Mouse (Mus musculus): ENCODE data around the gene Ipo9. TPM values are rescaled to one million over a fixed set of nuclear protein-coding genes. Genes with fewer than 3 reads are reported as not detected.

The Ipo9 gene
- 182 and 203 TPM in 2 replicates for polyA plus RNA-seq (2016; fragmentation: Nextera tagmentation; extraction: Ambion mirVana)

DNA sequence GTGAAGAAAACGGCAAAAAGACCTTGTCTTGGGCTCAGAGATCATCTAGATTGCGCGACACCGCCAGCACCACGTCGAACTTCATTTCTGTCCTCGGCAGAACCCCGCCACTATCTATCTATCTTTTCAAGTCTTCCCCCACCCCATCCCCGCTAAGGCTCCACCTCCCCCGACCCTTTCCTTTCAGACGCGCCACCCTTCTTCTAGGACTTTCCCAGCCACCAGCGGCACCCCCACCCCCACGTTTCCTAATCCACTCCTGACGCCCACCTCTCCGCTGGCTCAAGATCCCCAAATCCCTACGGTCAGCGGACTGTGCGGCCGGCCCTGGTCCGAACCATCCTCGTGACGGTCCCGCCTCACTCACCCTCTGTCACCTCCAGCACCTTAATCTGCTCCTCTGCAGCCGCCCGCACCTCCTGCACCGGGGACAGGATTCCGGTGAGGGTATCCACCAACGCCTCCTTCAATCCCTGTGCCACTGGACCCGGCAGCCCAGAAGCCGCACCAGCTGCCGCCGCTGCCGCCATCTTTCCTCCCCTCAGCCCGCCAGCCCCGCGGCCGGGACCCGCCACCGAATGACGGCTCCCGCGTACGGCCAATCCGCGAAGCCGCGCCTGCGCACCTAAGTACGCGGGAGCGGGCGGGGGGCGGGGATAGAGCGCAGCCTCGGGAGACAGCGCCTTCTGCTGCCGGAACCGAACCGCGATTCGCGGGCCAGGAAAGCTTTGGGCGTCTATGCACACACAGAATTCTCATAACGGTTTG lies at the start of gene Ipo9:
TSS of gene Ipo9 (minus strand) at position 599 of the 768 bp plus-strand sequence.
- DNase-seq (ENCODE audit: low spot score), result peak; percentile 94
- WGBS, result under 1% methylated on average over 65 of the region's 65 CpGs
- H3K4me3 ChIP-seq, result peak within 1 kb of the TSS; percentile 84
- H3K4me1 ChIP-seq, result peaks cover 38% of the 10 kb centered on the region
- H3K36me3 ChIP-seq (replicated peaks), result peaks cover 22% of the 10 kb centered on the region
- H3K27me3 ChIP-seq (replicated peaks; ENCODE audit: low read depth, poor library complexity, severe bottlenecking), result no peaks in the 10 kb centered on the region
- H3K9me3 ChIP-seq, result no peaks in the 10 kb centered on the region
- peak within 1 kb of the TSS; percentile 98 for H3K27ac ChIP-seq (replicated peaks)

DNA sequence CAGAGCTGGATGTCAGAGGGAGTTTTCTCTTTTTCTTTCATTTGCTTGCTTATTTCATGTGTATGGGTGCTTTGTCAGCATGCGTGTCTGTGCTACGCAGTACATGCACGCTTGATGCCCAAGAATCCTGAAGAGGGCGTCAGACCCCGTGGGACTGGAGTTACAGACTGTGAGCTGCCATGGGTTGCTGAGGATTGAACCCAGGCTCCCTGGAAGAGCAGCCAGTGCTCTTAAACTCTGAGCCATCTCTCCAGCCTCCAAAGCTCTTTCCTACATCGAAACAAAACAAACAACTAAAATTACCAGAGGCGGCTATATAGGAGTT lies 45.2 kb upstream of the Ipo9 start:
- Histone ChIP-seq H3K9me3 (no peaks in the 10 kb centered on the region), H3K36me3 (replicated peaks) (peaks cover 46% of the 10 kb centered on the region), H3K4me3 (no peak overlapping the region), H3K4me1 (peaks cover 24% of the 10 kb centered on the region), H3K27me3 (replicated peaks; ENCODE audit: low read depth, poor library complexity, severe bottlenecking) (no peaks in the 10 kb centered on the region), H3K27ac (replicated peaks) (peak overlapping the region; percentile 78)
- DNase-seq (ENCODE audit: low spot score), result no peak
- 80% methylated on average over 7 of the region's 7 CpGs for WGBS

DNA sequence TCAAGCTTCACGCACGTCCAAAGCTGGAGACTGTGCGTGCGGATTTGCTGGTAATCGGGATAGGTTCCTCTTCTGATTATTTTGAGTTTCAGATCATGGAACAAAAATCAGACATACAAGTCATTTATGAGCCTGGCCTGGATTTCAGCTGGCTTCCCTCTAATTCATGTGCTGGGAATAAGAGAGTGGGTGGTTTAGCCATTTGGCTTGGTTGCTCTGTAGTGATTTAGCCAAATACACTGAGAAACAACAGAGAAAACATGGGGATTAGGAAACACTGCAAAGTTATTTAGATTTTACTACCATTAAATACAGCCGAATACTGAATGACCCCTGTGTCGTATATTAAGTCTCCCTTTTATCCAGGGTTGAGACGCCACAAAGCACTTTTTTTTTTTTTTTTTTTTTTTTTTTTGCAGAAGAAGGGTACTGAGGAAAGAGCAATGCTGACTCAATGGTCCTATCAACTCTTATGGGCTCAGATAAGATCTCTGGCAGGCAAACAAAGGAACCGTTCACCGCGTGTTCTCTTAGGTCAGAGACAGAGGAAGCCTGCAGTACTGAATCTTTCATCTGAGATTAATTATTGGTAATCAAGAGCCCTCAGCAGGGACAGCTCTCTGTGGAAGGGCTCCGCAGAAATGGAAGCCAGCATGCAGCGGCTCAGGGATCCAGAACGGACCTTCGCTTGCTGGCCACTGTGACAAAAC lies 44.7 kb upstream of the Ipo9 start:
- H3K9me3 ChIP-seq, result no peaks in the 10 kb centered on the region
- peak overlapping the region; percentile 78 for H3K27ac ChIP-seq (replicated peaks)
- peak; percentile 58 for DNase-seq (ENCODE audit: low spot score)
- H3K4me1 ChIP-seq, result peaks cover 22% of the 10 kb centered on the region
- no peak overlapping the region for H3K4me3 ChIP-seq
- peaks cover 52% of the 10 kb centered on the region for H3K36me3 ChIP-seq (replicated peaks)
- no peaks in the 10 kb centered on the region for H3K27me3 ChIP-seq (replicated peaks; ENCODE audit: low read depth, poor library complexity, severe bottlenecking)
- 57% methylated on average over 15 of the region's 15 CpGs for WGBS

DNA sequence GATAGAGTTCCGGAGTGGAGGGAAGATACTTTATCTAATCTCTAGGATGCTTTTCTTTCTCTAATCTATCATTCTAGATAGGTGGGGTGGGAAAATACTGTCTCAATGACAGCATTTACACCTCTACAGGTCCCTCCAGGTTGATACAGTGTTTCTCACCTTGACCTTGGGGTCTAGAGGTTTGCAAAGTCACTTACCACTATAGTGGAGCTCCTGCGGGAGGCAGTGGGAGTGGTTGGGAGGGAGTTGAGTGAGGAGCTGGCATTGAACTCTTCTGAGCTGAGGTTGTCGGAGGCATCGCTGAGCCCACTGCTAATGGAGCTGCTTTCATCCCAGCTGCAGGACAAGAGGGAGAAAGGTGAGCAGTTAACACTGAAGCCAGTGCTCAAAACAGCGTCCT lies 42.2 kb upstream of the Ipo9 start:
- H3K9me3 ChIP-seq, result no peaks in the 10 kb centered on the region
- no peak overlapping the region for H3K27ac ChIP-seq (replicated peaks)
- peaks cover 60% of the 10 kb centered on the region for H3K36me3 ChIP-seq (replicated peaks)
- 87% methylated on average over 5 of the region's 5 CpGs for WGBS
- H3K27me3 ChIP-seq (replicated peaks; ENCODE audit: low read depth, poor library complexity, severe bottlenecking), result no peaks in the 10 kb centered on the region
- no peak for DNase-seq (ENCODE audit: low spot score)
- peaks cover 22% of the 10 kb centered on the region for H3K4me1 ChIP-seq
- H3K4me3 ChIP-seq, result no peak overlapping the region

DNA sequence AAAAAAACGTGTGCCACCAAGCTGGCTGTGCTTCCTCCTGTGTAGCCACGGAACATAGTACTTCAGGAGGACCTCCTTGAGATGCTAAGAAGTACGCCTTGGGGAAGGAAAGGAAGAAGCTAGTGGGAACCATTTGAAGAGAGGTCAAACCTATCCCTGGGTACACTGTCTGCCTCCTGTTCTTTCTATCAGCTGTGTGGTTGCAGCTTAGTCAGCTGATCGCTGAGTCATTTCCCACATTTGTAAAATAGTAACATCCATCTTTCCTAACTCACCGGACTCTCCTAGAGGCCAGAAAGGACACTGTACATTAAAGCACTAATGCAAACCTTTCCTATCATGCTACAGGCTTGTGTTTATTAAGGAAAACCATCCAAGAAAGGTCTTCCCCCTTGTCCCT lies 41.4 kb upstream of the Ipo9 start:
- H3K9me3 ChIP-seq, result no peaks in the 10 kb centered on the region
- DNase-seq (ENCODE audit: low spot score), result no peak
- no peak overlapping the region for H3K27ac ChIP-seq (replicated peaks)
- peaks cover 22% of the 10 kb centered on the region for H3K4me1 ChIP-seq
- H3K36me3 ChIP-seq (replicated peaks), result peaks cover 61% of the 10 kb centered on the region
- H3K4me3 ChIP-seq, result no peak overlapping the region
- no peaks in the 10 kb centered on the region for H3K27me3 ChIP-seq (replicated peaks; ENCODE audit: low read depth, poor library complexity, severe bottlenecking)
- 88% methylated on average over 5 of the region's 5 CpGs for WGBS

DNA sequence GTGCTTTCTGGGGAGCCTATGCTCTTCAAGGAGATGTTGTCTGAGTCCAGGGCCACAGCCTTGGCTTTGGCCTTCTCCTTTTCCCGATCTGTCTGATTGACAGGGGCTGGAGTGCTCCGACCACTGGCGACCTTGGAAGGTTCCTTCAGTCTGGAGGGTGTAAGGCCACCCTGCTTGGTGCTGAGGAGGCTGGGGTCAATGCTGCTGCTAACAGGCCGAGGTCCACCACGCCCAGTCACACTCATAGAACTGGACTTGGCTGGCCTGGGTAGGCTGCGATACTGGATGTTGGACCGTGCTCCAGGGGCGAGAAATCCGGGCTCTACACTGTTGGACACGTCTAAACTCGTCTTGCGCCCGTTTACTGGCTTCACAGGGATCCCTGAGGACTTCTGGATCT lies 40.2 kb upstream of the Ipo9 start:
- Histone ChIP-seq H3K36me3 (replicated peaks) (peaks cover 73% of the 10 kb centered on the region), H3K4me3 (no peak overlapping the region), H3K27ac (replicated peaks) (no peak overlapping the region; the same call in 1 of the 2 replicates), H3K27me3 (replicated peaks; ENCODE audit: low read depth, poor library complexity, severe bottlenecking) (no peaks in the 10 kb centered on the region), H3K4me1 (peaks cover 14% of the 10 kb centered on the region), H3K9me3 (no peaks in the 10 kb centered on the region)
- 90% methylated on average over 13 of the region's 13 CpGs for WGBS
- no peak for DNase-seq (ENCODE audit: low spot score)

DNA sequence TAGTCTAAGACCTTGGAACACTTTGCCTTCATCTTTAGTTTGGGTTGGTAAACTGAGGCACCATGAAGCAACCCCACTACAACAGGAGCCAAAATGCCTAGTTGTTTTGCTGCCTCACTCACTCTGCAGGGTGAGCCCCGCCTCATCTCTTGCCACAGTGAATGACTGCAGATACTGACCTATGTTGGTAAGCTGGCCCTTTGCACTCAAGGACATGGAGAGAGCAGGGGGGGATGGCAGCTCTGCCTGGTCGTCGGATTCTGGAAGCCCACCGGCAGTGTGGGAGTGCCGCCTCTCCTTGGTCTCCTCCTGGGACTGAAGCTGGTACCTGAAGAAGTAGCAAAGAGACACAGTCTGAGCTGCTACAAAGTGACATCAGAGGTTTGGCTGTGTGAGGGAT lies 37.2 kb upstream of the Ipo9 start:
- no peak for DNase-seq (ENCODE audit: low spot score)
- Histone ChIP-seq H3K36me3 (replicated peaks) (peaks cover 100% of the 10 kb centered on the region), H3K4me1 (0 out of 2 replicates have a peak, but pooled peaks cover 15% of the 10 kb centered on the region), H3K27me3 (replicated peaks; ENCODE audit: low read depth, poor library complexity, severe bottlenecking) (no peaks in the 10 kb centered on the region), H3K27ac (replicated peaks) (no peak overlapping the region), H3K9me3 (no peaks in the 10 kb centered on the region), H3K4me3 (no peak overlapping the region)
- WGBS, result 92% methylated on average over 5 of the region's 5 CpGs

DNA sequence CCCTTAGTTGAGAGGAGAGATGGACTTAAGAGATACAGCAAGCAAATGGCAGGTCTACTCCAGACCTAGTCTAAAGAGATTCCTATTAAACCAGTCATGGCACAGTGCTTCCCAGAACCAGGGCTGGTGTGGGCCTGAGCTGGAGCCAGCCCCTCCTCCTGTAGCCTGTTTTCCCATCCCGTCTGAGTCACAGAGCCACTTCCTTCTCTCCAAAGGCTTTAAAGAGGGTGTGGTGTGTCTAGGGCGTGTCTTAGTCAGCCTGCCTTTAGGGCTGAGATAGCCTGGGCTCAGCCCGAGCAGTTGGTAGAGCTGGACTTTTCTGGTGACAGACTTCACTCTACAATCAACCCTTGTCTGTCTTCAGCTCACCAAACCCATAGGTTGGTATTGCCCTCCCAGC lies 36.6 kb upstream of the Ipo9 start:
- Histone ChIP-seq H3K4me3 (no peak overlapping the region), H3K27me3 (replicated peaks; ENCODE audit: low read depth, poor library complexity, severe bottlenecking) (no peaks in the 10 kb centered on the region), H3K36me3 (replicated peaks) (peaks cover 100% of the 10 kb centered on the region), H3K9me3 (no peaks in the 10 kb centered on the region), H3K27ac (replicated peaks) (no peak overlapping the region), H3K4me1 (0 out of 2 replicates have a peak, but pooled peaks cover 16% of the 10 kb centered on the region)
- no peak for DNase-seq (ENCODE audit: low spot score)
- WGBS, result 79% methylated on average over 3 of the region's 3 CpGs

DNA sequence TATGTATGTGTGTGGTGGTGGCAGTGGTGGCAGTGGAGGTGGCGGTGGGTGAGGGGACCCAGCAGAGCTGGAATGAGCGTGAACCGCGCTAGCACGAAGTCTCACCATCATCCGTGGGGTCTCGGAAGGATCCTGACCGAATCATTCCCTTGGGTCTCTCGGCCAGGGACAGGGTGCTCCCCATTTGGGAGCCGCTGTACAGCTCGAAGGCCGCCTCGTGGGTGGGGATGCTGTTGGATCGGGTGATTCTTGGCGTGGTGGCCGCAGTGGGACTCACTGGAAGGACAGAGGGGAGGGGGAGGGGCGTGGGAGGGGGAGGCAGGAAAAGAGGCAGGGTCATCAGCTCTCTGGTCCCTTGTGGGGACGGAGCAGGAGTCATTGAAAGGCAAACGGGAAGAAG lies 35.4 kb upstream of the Ipo9 start:
- peaks cover 96% of the 10 kb centered on the region for H3K36me3 ChIP-seq (replicated peaks)
- 89% methylated on average over 19 of the region's 19 CpGs for WGBS

DNA sequence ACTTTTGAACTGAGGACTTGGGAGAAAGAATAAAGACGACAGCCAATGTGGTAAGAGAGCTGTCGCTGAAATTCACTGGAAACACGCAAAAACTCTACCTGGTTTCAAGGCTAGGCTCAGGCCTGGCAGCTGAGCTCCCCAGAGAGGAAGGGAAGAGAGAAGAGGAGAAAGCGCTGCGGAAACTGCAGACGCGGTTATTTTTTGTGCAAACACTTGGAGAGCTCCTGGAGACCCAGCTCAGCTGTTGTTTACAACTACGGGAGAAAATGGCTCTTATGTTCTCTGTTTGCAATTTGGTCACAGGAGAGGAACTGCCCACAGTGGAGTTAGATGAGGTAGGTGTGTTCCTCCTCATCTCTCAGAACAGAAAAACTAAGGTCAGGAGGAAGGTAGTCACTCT lies 32.4 kb upstream of the Ipo9 start:
- H3K9me3 ChIP-seq, result no peaks in the 10 kb centered on the region
- no peak overlapping the region for H3K27ac ChIP-seq (replicated peaks)
- 0 out of 2 replicates have a peak, but pooled peaks cover 18% of the 10 kb centered on the region for H3K4me1 ChIP-seq
- WGBS, result 83% methylated on average over 8 of the region's 8 CpGs
- no peak overlapping the region for H3K4me3 ChIP-seq
- H3K27me3 ChIP-seq (replicated peaks; ENCODE audit: low read depth, poor library complexity, severe bottlenecking), result no peaks in the 10 kb centered on the region
- peaks cover 96% of the 10 kb centered on the region for H3K36me3 ChIP-seq (replicated peaks)
- no peak for DNase-seq (ENCODE audit: low spot score)

More for the DNA sequence above, 35.4 kb upstream of the Ipo9 start:
- H3K4me3 ChIP-seq, result no peak overlapping the region
- DNase-seq (ENCODE audit: low spot score), result no peak
- no peaks in the 10 kb centered on the region for H3K27me3 ChIP-seq (replicated peaks; ENCODE audit: low read depth, poor library complexity, severe bottlenecking)
- 0 out of 2 replicates have a peak, but pooled peaks cover 18% of the 10 kb centered on the region for H3K4me1 ChIP-seq
- no peak overlapping the region for H3K27ac ChIP-seq (replicated peaks)
- no peaks in the 10 kb centered on the region for H3K9me3 ChIP-seq

DNA sequence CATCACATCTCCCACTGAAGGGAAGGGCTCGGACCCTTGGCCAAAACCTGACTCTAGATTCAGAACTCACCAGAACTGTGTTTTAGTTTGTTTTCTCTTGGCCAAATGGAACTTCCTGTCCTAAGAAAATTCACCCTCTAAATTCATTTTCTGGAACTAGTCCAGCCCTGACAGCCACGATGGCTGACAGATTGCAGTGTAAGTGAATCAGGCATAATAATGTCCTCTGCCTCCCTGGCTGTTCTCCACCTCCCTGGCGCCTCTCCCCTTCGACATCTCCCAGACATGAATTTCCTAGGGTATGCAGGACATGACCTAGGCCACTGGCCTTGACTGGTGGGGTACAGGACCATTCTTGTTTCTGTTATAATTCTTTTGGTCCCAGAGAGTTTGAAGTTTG lies 32.0 kb upstream of the Ipo9 start:
- WGBS, result 83% methylated on average over 4 of the region's 4 CpGs
- H3K4me3 ChIP-seq, result no peak overlapping the region
- no peak for DNase-seq (ENCODE audit: low spot score)
- H3K27me3 ChIP-seq (replicated peaks; ENCODE audit: low read depth, poor library complexity, severe bottlenecking), result no peaks in the 10 kb centered on the region
- H3K4me1 ChIP-seq, result 0 out of 2 replicates have a peak, but pooled peaks cover 18% of the 10 kb centered on the region
- H3K9me3 ChIP-seq, result no peaks in the 10 kb centered on the region
- peaks cover 96% of the 10 kb centered on the region for H3K36me3 ChIP-seq (replicated peaks)
- H3K27ac ChIP-seq (replicated peaks), result no peak overlapping the region

DNA sequence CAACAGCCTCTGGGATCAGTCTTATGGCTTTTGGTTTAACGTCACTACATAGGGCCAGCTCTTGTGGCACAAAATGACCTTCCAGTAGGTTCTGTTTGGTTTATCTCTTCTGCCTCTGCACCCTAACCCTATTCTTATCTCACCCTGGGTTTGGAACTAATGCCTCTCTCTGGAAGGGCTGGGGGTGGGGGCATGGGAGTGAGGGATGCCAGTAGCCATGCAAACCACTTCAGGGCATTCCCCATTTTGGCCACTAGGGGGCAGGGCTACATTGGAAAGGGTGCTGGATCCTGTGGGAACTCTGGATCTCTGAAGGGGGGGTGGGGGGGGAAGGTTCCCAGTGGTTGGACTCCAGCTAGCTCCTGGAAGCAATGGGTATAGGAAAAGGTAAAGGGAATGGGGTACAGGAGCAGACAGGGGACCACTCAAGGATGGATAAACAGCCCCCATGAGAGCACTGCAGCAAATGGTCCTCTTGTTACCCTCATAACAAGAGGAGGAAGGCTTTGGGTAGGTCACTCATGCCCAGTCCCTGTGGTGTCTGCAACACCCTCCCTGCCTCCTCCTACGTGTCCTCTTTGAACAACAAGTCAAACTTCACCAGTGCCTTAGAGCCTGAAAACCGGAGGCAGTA lies 30.9 kb upstream of the Ipo9 start:
- peak; percentile 79 for DNase-seq (ENCODE audit: low spot score)
- peaks cover 96% of the 10 kb centered on the region for H3K36me3 ChIP-seq (replicated peaks)
- H3K4me1 ChIP-seq, result 0 out of 2 replicates have a peak, but pooled peaks cover 18% of the 10 kb centered on the region
- no peak overlapping the region for H3K4me3 ChIP-seq
- H3K27me3 ChIP-seq (replicated peaks; ENCODE audit: low read depth, poor library complexity, severe bottlenecking), result no peaks in the 10 kb centered on the region
- no peak overlapping the region for H3K27ac ChIP-seq (replicated peaks)
- no peaks in the 10 kb centered on the region for H3K9me3 ChIP-seq
- WGBS, result 80% methylated on average over 3 of the region's 3 CpGs

Data from embryonic facial prominence, embryonic 10.5 days (tissue).